Mouse (Mus musculus) liver, embryonic 14.5 days (tissue): Measurements from ENCODE around the gene St8sia1. TPM values are rescaled to one million over a fixed set of nuclear protein-coding genes. Genes with fewer than 3 reads are reported as not detected.
"Not testable (repeated sequence)": the region's sequence is repeated elsewhere in the genome, so short reads cannot be mapped to it uniquely, and the experiment has no call there.

Experiments
- ATAC-seq: fragments of 200-750 bp; cut with Nextera tagmentation; 2 replicates; pipeline ENCODE4 v1.8.0; 2017; ENCODE audit warnings: moderate number of reproducible peaks, mild to moderate bottlenecking, moderate library complexity; ENCODE audit not compliant: insufficient read depth
- DNase-seq, 3 experiments: peaks; one replicate each; pipeline ENCODE4 v3.0.0-alpha.2; 2012 to 2013; ENCODE audit warnings: low read depth in 3 of 3, low spot score in 3 of 3
- H3K27ac ChIP-seq: fragments of 300-500 bp; sonication (generic); 2 replicates; pipeline ENCODE4 v1.5.1; 2014; ENCODE audit warnings: moderate library complexity, mild to moderate bottlenecking, control low read depth, inconsistent platforms
- H3K27me3 ChIP-seq: fragments of 300-500 bp; sonication (generic); 2 replicates; pipeline ENCODE4 v1.6.1; 2014; ENCODE audit warnings: mild to moderate bottlenecking, low read length, moderate library complexity; ENCODE audit not compliant: control insufficient read depth, insufficient read depth
- H3K36me3 ChIP-seq: fragments of 300-500 bp; sonication (generic); replicated peaks from 2 replicates; pipeline ENCODE4 v1.6.1; 2014; ENCODE audit warnings: low read depth; ENCODE audit not compliant: control insufficient read depth, insufficient read depth
- H3K4me1 ChIP-seq, 2 experiments: fragments of 200-500 bp in 1 of 2; fragments of 300-500 bp in 1 of 2; sonication (generic) in 1 of 2; replicated peaks; 2 replicates each; pipeline ENCODE4 v1.6.1; 2012 to 2014; ENCODE audit warnings: antibody characterized with exemption in 1 of 2, inconsistent platforms in 1 of 2, low read length in 1 of 2; ENCODE audit not compliant: control insufficient read depth in 2 of 2, insufficient read depth in 2 of 2
- H3K4me2 ChIP-seq: fragments of 300-500 bp; sonication (generic); 2 replicates; pipeline ENCODE4 v1.6.1; 2014; ENCODE audit warnings: low read depth, mild to moderate bottlenecking, control low read depth, moderate library complexity
- H3K4me3 ChIP-seq, 2 experiments: fragments of 200-500 bp in 1 of 2; fragments of 300-500 bp in 1 of 2; sonication (generic) in 1 of 2; 2 replicates each; pipeline ENCODE4 v1.5.1; 2012 to 2014; ENCODE audit warnings: low read depth in 2 of 2, low read length in 2 of 2, mild to moderate bottlenecking in 2 of 2, control low read depth in 1 of 2, inconsistent platforms in 1 of 2, moderate library complexity in 1 of 2; ENCODE audit not compliant: insufficient read depth in 1 of 2
- H3K9ac ChIP-seq: fragments of 300-500 bp; sonication (generic); replicated peaks from 2 replicates; pipeline ENCODE4 v1.6.1; 2014; ENCODE audit warnings: mild to moderate bottlenecking, control low read depth, moderate library complexity
- H3K9me3 ChIP-seq: fragments of 300-500 bp; sonication (generic); 2 replicates; pipeline ENCODE4 v1.6.1; 2016; ENCODE audit warnings: low read length, mixed read lengths; ENCODE audit not compliant: control insufficient read depth
- CTCF ChIP-seq: IDR thresholded peaks from 2 replicates; pipeline ENCODE4 v1.5.1; 2016; ENCODE audit warnings: antibody characterized with exemption, low read depth, control low read depth
- EP300 ChIP-seq: IDR thresholded peaks from 2 replicates; pipeline ENCODE4 v1.6.1; 2016; ENCODE audit warnings: antibody characterized with exemption, low read depth
- WGBS: fragments of 180-500 bp; shearing (Covaris S2); extraction: QIAGEN DNeasy Blood & Tissue Kit; methylation state at CpG from one replicate; pipeline ENCODE4 v1.1.7; 2014; ENCODE audit not compliant: insufficient replicate concordance; 5-methylcytosine and 5-hydroxymethylcytosine counted together
- polyA plus RNA-seq, 2 experiments: library from polyadenylated mRNA; depleted of rRNA in 1 of 2; stranded (reverse) in 1 of 2; unstranded in 1 of 2; fragments of >200 nt; fragmentation: Nextera tagmentation in 1 of 2; extraction: Ambion mirVana in 1 of 2; gene quantifications; 2 replicates each; pipeline versions ENCODE4 v1.2.1 to v1.2.3; 2012 to 2014

The St8sia1 gene
- polyA plus RNA-seq, 2 experiments, result 0.03 to 0.07 TPM

- H3K4me1 ChIP-seq, result peaks cover 0 to 5% of the 10 kb centered on the region in 2 experiments; a peak in 1 of 4 replicates
- no peak overlapping the region for H3K4me3 ChIP-seq
- WGBS, result 16% methylated on average over 10 of the region's 10 CpGs
- no peaks in the 10 kb centered on the region for H3K9me3 ChIP-seq
- peak in 2 of 3 experiments; percentile 24 to 30 for DNase-seq
- peak; percentile 96 for TF ChIP-seq CTCF
- no peak for TF ChIP-seq EP300
- no peak overlapping the region for H3K9ac ChIP-seq
- no peak overlapping the region for H3K27ac ChIP-seq
- ATAC-seq, result no peak
- H3K36me3 ChIP-seq, result no peaks in the 10 kb centered on the region
- no peaks in the 10 kb centered on the region for H3K27me3 ChIP-seq
- H3K4me2 ChIP-seq, result no peak overlapping the region
These were observed 24.5 kb upstream of the St8sia1 start for GRCm38 (mm10) chr6:142988753-142989152.

- no peak for DNase-seq
- ATAC-seq, result no peak
These were observed 24.0 kb upstream of the St8sia1 start for GRCm38 (mm10) chr6:142988231-142988630.

GRCm38 (mm10) chr6:142987616-142988015 is 23.4 kb upstream of the St8sia1 start:
- Histone ChIP-seq H3K9ac (no peak overlapping the region), H3K27ac (no peak overlapping the region), H3K36me3 (no peaks in the 10 kb centered on the region), H3K4me2 (no peak overlapping the region), H3K4me3 (no peak overlapping the region), H3K9me3 (no peaks in the 10 kb centered on the region), H3K27me3 (no peaks in the 10 kb centered on the region), H3K4me1 (peaks cover 0 to 5% of the 10 kb centered on the region in 2 experiments; a peak in 1 of 4 replicates)
- DNase-seq, result no peak
- TF ChIP-seq CTCF (no peak), EP300 (no peak)
- no peak for ATAC-seq
- 57% methylated on average over 6 of the region's 6 CpGs for WGBS

More at GRCm38 (mm10) chr6:142988231-142988630, 24.0 kb upstream of the St8sia1 start:
- H3K4me2 ChIP-seq, result no peak overlapping the region
- H3K36me3 ChIP-seq, result no peaks in the 10 kb centered on the region
- no peak overlapping the region for H3K27ac ChIP-seq
- H3K4me1 ChIP-seq, result peaks cover 0 to 5% of the 10 kb centered on the region in 2 experiments; a peak in 1 of 4 replicates
- H3K27me3 ChIP-seq, result no peaks in the 10 kb centered on the region
- no peaks in the 10 kb centered on the region for H3K9me3 ChIP-seq
- no peak overlapping the region for H3K9ac ChIP-seq
- H3K4me3 ChIP-seq, result no peak overlapping the region
- WGBS, result 61% methylated on average over 6 of the region's 6 CpGs
- TF ChIP-seq EP300, result no peak
- TF ChIP-seq CTCF, result no peak

GRCm38 (mm10) chr6:142986706-142987105 is 22.5 kb upstream of the St8sia1 start:
- not testable (repeated sequence) for H3K36me3 ChIP-seq, H3K9me3 ChIP-seq, H3K27me3 ChIP-seq, H3K4me2 ChIP-seq, H3K4me3 ChIP-seq, H3K27ac ChIP-seq, ATAC-seq, DNase-seq, H3K9ac ChIP-seq, H3K4me1 ChIP-seq
- 75% methylated on average over 9 of the region's 9 CpGs for WGBS

GRCm38 (mm10) chr6:142985561-142986238 is 21.4 kb upstream of the St8sia1 start:
- WGBS, result 73% methylated on average over 9 of the region's 9 CpGs
- not testable (repeated sequence) for DNase-seq

More at GRCm38 (mm10) chr6:142985561-142986238, 21.4 kb upstream of the St8sia1 start:
- not testable (repeated sequence) for ATAC-seq, H3K36me3 ChIP-seq, H3K4me2 ChIP-seq, H3K9ac ChIP-seq, H3K9me3 ChIP-seq, H3K27ac ChIP-seq, H3K4me1 ChIP-seq, H3K27me3 ChIP-seq, H3K4me3 ChIP-seq
